Mouse (Mus musculus) bone marrow, adult 2 months (tissue): ENCODE data around the gene Rasl10b.

Source experiments
- CTCF ChIP-seq: fragments of 200-500 bp; IDR thresholded peaks from 2 replicates; pipeline ENCODE4 v1.5.1; 2011; ENCODE audit warnings: low read length, control low read depth; ENCODE audit not compliant: control insufficient read depth, insufficient read depth
- POLR2A ChIP-seq: fragments of 200-500 bp; IDR thresholded peaks from 2 replicates; pipeline ENCODE4 v1.6.1; 2011; ENCODE audit warnings: low read depth, mild to moderate bottlenecking, control low read depth, low read length, borderline replicate concordance; ENCODE audit not compliant: control insufficient read depth

- no peak for TF ChIP-seq POLR2A
- TF ChIP-seq CTCF, result no peak
Observed at GRCm38 (mm10) chr11:83397626-83398025, 11.3 kb upstream of the Rasl10b start.
